Mouse (Mus musculus) left cerebral cortex, adult 9 months (tissue): Measurements from ENCODE around the gene Fam181a.

Experiments used
- DNase-seq, 2 experiments: peaks; one replicate each; pipeline ENCODE4 v3.0.0; 2022; ENCODE audit warnings: low spot score in 2 of 2

Gene Fam181a

DNA sequence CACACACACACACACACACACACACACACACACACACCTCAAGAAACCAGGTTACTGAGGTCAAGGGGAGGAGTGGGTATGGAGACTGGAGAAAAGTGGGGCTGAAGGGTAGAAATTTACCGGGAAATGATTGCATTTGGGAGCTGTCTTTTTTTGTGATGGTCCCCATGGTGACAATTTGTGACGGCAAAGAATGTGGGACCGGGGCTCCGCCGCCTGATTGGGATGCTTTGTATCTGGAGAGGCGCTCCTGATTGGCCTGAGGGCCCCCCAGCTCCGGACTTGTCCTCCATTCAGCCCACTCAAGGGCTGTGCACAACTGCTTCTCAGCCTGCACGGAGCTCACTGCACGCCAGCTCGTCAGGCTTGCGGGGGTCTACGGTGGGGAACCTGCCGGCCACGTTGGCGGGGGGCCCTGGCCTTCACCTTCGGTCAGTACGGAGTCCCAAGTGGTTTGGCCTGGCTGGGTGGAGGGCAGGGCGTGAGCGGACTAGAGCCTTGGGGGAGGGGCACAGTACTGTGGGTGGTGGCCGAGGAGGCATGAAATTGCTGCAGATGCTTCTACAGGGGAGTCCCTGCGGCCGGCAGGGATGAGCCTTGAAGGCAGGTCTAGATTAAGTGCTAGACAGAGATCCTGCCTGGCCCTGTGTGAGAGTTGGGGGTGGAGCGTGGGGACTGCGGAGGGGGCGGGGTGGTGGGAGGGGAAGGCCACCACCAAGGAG lies 4.0 kb downstream of the Fam181a start:
- DNase-seq, result no peak

DNA sequence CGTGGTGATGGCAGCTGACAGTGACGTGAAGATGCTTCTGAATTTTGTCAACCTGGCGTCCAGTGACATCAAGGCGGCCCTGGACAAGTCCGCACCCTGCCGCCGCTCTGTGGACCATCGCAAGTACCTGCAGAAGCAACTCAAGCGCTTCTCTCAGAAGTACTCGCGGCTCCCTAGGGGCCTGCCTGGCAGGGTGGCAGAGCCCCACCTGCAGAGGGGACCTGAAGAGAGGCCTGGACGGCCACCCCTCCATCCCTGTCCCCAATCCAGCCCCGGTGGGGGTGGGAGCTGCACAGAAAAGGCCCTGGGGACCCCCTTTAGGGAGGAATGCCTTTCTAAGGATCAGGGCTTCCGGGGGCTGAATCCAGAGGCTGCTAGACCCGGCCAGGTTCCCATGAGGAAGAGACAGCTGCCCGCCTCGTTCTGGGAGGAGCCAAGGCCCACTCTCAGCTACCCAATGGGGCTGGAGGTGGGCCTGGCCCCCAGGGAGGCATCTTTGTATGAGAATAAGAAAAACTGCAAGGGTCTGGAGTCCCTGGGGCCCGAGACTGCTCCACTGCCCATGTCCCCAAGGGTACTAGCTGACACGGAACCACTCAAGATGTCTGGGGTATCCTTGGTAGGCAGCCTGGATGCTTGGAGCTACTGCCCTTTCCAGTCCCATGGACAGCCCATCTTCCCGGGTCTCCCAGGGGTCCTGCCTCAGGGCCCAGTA lies 5.2 kb downstream of the Fam181a start:
- no peak for DNase-seq

DNA sequence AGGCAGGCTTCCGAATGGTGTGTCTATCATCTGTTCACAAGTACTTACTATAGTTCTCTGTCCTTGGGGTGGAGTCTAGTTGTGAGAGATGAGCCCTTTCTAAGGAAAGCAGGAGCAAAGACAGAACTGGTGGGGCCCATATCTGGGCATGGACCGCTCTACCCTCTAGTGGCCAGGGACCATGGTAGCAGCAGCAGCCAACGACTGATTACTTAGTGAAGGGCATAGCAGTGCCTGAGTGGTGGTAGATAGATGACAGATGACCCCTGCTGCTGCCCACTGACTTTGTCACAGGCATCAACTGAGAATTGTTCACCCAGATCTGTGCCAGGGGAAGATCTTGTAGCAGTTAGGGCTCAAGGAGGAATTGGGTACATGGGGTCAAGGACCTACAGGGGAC lies 12.0 kb downstream of the Fam181a start:
- DNase-seq, result peak in 1 of 2 experiments; percentile 45

DNA sequence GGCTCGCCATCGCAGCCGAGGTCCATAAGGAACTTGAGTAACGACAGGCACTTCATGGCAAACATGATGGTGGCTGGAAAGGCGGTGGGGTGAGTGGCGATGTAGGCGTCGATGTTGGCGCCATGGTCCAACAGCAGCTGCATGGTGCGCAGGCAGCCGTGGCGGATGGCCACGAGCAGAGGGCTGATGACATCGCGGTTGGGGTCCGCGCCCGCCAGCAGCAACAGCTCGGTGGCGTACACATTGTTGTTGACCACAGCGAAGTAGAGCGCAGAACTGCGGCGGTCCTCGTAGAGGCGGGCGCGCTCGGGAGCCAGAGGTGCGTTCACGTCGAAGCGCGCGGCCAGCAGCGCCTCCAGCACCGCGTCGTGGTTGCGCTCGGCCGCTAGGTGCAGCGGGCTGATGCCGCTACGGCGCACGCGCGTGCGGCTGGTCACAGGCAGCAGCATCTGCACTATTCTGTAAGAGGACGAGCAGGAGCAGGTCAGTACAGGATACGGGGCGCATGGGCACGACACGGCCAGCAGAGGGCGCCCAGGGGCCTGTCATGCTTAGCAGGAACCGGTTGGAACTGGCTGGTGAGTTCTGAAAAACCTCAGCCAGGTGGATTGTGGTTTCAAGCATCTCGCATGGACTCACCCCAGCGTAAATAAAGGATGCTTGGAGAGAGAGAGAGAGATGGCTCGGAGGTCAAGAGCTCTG lies 14.5 kb downstream of the Fam181a start:
- peak; percentile 52 to 90 for DNase-seq

DNA sequence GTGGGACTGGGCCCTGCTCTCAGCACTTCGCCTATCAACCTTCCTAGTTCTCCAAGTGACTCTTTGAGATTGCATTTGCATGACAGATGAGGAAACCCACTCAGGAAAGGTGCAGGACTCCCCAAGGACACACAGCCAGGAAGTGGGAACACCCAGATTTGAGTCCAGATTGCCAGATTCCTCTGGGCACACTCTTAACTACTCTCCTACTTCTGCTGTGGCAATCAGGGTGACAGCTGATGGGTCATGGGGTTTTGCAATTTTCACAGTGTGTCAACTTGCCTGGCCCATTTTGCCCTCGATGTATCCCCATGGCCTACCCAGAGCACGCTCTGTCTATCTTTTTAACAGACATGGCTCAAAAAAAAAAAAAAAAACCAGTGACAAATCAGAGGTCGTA lies 15.8 kb downstream of the Fam181a start:
- no peak for DNase-seq

DNA sequence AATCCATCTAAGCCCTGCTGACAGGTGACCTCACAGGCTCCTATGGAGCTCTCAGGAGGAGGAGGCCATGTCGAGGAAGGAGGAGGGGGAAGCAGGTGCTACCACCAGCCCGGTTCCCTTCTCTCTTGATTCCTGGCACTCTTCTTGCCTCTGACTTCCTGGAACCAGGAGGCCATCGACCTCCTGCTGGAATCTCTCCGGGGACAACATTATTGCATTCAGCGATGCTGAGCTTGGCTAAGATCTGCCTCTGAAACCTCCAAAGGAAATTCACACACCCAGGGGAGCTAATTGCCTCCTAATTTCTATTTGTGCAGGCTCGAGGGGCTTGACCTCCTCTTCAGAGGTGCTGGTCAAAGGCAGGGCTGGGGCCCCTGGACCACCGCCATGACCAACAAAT lies 16.3 kb downstream of the Fam181a start:
- DNase-seq, result no peak

DNA sequence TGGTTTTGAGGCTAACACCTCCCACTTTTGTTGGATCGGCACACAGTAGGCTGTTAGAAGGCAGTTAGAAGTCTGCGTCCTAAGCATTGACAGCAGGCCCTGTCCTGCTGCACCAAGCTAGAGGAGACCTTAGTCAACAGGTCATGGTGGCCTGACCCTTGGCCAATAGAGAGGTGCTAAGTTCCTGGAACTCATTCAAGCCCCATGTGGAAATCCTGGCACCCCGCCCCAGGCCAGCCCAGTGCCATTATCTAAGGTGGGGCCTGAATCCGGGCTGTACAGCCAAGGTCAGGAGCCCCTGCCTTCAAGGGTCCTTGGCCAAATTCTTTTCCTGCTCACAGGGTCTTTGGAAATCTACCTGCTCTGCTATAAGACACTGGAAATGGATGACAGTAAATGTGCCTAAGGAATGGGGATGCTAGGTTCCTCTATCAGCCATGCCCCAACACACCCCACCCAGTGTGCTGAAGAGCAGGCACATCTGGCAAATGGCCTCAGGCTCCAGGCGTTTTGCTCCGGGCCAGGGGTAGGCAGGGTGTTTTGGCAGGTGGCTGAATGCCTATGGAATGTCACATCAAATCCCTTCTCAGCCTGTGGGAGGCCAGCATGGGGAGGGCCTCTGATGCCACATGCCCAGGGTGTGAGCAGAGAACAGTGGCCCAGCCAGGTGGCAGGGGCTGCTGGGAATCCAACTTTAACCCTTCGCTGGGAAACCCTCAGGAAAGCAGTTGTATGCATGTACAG lies 17.8 kb downstream of the Fam181a start:
- no peak for DNase-seq

DNA sequence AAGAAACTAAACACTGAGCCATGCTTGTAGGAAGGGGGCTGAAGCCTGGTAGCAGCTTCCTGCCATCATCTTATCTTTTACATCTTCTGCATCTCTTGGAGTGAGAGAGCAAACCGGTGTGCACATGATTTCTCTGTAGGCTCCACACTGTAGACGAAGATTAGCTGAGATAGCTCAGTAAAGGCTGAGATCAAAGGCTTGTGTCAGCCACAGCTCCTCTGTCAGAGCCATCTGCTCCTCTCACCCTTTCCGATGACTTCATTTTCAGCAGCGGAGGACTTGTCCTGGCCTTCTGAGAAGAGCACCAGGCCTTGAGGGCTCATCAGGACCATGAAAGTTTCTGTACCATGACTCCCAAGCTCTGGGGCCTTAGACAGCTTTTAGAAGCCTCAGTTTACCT lies 20.7 kb downstream of the Fam181a start:
- no peak for DNase-seq

DNA sequence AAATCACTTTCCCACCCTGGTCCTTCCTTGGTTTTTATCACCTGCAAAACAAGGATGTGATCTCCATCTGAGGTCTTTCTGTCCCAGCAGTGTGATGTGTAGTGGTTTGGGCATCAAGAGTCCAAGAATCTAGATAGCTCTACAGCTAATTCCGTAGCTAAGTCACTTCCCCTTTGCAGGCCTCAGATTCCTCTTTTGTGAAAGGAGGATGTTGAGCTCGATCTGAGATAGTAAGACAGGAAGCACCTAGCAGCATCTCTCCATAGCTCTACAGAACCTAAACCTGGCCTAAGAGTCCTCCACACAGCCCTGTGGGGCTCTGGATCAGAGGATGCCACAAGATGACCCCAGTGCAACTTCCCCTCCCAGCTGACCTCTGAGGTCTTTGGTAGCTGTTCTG lies 22.1 kb downstream of the Fam181a start:
- DNase-seq, result no peak

DNA sequence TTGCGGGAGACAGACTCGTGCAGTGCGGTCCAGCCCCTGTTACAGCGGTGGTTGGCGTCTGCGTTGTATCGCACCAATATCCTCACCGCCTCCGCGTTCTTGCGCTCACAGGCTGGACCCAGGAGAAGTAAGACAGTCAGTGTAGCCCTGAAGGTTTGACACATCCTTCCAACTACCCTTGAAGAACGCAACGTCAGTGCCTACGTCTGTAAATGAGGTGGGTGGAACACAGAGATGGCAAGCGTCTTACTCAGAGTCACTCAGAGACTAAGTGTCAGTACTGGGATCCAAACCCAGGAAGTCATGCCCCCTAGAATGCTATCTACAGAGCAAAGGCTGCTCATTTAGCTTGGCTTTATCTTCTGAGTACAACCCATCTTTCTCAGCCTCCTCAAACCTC lies 22.7 kb downstream of the Fam181a start:
- no peak for DNase-seq

DNA sequence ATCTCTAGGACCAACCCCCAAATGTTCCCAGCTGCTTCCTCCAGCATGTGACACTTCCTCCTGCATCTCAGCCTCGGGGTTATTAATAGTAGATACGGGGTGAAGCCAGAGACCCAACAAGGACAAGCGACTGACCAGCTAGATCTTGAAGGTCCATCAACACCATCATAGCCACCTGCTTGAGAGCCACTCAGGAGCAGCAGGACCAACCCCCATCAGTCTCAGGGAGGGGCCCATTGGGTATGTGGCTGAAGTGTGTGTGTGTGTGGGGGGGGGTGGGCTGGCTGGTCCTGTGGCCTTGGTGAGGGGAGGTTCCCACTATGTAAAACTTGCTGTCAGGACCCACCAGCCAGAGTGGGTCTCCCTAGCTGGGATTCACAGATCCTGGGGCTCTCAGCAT lies 26.0 kb downstream of the Fam181a start:
- DNase-seq, result no peak

DNA sequence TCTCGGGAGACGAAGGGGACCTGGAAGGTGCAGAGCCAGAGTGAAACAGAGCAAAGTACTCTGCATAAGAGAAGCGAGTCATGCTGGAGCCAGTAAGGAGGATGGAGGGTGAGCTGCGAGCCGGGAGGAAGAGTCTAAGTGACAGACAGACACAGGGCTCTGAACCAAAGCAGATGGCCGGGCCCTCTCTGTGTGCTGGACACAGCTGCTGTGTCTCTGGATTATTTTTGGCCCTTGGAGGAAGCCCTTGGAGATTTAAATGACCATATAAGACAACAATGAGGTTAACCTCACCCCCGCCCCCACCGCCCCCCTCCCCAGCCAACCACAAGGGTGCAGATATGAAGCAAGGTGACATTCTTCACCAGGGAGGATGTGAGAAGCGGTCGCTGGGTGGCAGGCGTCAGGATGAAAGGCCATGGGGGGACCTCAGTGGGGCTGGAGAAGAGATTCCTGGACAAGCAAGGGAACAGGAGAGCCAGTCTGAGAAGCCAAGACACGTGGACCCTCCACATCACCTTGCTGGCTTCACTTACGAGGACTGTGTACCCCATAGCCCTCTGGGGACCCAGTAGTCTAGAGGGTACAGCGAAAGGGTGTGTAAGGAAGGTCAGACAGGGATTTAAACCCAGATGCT lies 27.5 kb downstream of the Fam181a start:
- DNase-seq, result no peak

DNA sequence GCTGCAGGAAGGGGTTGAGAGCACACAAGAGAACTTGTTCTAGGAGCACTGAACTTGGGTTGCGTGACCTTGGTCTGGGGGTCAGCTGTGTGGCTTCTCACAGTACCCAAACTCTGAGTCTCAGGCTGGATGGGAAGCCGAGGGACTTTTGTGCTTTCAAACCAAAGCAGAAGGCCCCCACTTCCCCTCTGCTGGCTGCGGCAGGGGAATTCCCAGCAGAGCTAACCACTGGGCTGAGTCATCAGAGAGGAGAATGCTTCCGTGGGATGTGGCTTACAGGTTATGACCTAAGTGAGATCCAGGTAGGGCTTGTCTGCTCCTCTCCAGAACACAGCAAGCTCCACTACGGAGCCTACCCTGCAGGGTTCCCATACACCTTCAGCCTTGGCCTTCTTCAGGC lies 30.4 kb downstream of the Fam181a start:
- no peak for DNase-seq

DNA sequence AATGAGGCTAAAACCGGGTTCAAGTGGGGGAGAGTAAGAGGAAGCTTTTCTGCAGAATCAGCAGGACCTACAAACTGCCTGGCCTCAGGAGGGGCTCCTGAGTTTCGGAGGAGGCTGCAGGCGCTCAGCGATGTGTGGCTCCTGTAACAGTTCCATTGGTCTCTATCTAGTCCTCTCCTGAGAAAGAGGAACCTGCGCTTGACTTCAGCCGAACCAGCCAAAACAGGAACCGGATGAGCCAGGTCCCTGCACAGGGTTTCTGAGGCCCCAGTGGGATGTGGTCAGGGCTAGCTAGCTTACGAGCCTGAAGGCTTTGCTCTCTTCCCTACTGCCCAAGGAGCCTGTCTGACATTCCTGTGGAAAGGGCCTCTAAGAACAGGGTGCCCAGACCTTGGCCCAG lies 32.7 kb downstream of the Fam181a start:
- no peak for DNase-seq

DNA sequence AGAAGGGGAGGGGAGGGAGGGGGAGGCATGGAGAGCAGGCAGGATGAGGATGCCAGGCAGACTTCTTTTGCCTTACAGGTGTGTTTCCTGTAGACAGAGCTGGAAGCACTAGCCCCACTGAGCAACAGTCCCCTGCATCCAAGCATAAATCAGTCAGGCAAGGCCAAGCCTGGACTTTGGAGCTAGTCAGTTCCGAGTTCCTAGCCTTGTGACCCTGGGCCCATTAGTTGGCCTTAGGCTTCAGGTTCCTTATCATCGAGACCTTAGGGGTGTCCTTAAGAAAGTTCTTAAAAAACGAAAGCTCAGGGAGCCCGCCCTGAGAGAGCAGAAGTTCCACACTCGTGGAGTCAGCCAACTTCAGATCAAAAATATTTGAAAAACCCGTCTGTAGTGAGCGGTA lies 34.2 kb downstream of the Fam181a start:
- DNase-seq, result no peak

DNA sequence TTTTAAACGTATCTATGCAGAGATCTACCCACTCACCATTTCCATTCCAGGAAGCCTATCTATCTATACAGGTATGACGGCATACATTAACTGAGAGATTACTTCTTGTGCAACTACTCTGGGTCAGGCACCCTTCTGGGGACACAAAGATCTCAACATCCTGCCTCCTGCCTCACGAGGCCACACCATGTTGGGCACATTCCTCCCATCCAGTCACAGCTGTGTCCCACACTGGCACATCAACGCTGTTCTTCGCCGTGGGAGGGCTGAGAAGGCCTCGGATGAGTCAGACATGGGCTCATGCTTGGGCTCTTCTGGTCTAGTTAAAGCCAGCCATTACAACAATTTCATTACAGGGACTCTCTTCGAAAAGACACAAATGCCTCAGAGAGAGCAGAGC lies 36.2 kb downstream of the Fam181a start:
- peak in 1 of 2 experiments; percentile 62 for DNase-seq

DNA sequence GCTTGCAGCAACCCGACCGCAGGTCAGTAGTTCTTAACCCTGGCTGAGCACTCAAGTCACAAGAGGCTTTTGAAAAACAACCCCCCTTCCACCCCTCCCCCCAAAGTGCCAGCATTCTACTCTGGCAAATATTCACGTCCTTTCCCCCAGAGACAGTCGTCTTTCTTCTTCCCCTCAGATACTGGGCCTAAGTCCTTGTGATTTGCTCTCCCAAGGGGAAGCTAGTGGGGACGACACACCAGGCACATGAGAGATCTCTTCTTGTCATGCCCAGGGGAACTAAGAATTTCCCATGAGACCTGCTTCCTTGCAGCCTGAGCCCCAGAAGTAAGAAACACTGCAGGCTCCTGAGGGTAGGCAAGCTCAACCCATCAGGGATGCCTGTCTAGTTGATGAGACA lies 36.6 kb downstream of the Fam181a start:
- no peak for DNase-seq

DNA sequence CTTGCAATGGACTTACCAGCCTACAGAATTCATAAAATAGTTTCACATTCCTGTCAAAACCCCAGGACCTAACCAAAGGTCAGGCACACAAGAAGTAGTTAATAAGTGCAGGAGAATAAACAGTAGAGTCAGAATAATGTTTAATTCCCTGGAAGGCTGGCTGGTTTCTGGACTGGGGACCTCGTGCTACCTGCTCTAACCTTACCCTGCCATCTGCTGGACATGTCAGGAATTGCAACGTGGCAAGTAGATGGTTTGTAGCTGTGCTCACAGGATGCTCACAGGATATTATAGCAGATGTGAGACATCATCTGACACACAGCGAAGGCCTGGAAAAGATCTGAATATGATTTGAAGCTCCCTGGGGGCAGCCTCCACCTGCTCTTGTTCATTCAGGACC lies 37.7 kb downstream of the Fam181a start:
- DNase-seq, result peak in 1 of 2 experiments; percentile 89

DNA sequence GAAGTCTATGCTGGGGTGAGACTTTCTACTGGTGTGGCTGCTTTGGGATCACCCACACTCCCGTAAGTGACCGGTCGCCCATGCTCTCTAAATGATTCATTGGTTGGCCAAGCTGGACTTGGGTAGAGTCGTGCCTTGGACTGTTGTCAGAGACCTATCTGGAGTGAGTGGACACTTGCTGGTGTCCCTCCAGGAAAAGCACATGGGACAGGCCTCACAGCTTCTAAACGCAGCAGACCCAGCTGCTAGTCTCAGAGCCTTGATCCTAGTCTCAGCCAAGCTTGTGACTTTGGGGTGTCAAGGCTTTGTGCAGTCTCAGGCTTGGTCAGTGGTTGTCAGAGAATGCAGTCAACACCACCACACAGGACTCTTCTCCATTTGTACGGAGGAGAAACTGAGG lies 42.0 kb downstream of the Fam181a start:
- DNase-seq, result no peak

DNA sequence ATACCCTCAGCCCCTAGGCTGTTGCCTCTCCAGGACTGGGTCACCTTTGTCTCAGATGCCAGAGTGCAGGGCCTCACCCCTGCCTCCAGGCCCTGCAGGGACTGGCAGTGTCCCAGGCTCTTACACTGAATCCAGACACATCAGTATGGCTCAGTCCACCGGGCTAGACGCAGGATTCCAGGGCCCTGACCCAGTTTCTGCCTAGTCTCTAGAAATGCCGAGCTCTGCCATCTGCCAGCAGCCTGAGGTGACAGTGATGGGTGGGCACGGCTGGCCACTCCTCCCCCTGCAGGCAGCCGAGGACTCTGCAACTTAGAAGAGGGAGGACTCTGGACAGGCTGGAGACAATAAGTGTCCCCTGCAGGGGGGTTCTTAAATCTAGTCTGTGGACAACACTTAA lies 42.8 kb downstream of the Fam181a start:
- DNase-seq, result no peak

DNA sequence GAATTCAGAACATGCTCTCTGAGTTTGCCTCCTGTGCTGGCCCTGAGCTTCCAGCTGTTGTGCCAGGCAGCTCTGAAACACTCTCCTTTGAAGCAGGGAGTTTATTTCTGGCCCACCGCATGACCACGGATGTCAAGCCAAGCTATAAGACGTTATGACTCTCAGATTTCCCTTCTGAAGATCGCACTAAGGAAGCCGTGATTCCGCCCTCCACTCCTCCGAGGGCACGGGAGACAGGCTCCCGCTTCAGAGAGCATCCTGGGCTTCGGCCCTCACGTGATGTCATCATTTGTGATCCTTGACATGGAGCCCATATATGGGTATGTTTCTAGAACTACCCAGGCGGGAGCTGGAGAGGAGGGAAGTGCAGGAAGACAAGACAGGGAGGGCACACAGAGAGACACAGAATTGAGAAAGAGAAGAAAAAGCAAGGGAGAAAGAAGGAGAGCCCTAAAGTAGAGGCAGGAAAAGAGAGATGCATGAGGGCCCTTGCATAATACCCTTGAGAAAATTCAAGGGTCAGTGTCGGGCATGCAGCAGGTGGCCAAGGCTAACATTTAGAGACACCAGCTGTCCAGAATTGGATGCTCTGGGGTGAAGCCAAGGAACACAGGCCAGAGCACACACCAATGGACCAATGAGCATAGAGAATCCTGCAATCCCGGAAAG lies 45.1 kb downstream of the Fam181a start, which contains the start of gene Asb2:
Asb2 (minus strand) TSS at position 256 of the 669 bp plus-strand sequence.
- no peak for DNase-seq
